ENCODE assay signal across 16 mouse cellular contexts in genomic region chr2:27354610-27355211, GRCm38 (mm10).
DNase-seq lines count a peak whose midpoint lies in the region; ATAC-seq lines count a peak whose summit lies in the region.
"Had no signal": no experiment of that assay in that cellular context is flagged by ENCODE, and none has a peak within 500 bp of the region (broad histone marks: within the 10 kb centered on the region; RNA-seq: fewer than 3 reads in every experiment).

No protein-coding gene starts in this region.

- H3K4me1 ChIP-seq in hindbrain, embryonic 10.5 days (replicated peaks), result peaks cover 58% of the 10 kb centered on the region
- H3K4me1 ChIP-seq in hindbrain, embryonic 16.5 days (ENCODE audit: control insufficient read depth, insufficient read depth, low read depth, low read length), result peaks cover 12% of the 10 kb centered on the region
- peaks cover 13% of the 10 kb centered on the region for H3K4me1 ChIP-seq in brown adipose tissue, adult 24 weeks (ENCODE audit: control insufficient read depth, insufficient read depth, insufficient read length, low read length)
- H3K4me1 ChIP-seq in midbrain, embryonic 16.5 days (ENCODE audit: control insufficient read depth, insufficient read depth, low read length), result peaks cover 18% of the 10 kb centered on the region

- H3K27me3 ChIP-seq in hindbrain, embryonic 10.5 days (ENCODE audit: insufficient read depth, poor library complexity, severe bottlenecking), result no peaks in the 10 kb centered on the region
- no peaks in the 10 kb centered on the region for H3K27me3 ChIP-seq in hindbrain, embryonic 16.5 days (replicated peaks; ENCODE audit: control insufficient read depth, insufficient read depth, low read length)
- no peaks in the 10 kb centered on the region for H3K27me3 ChIP-seq in midbrain, embryonic 16.5 days (ENCODE audit: control insufficient read depth, insufficient read depth, low read depth, low read length)
- H3K27me3 ChIP-seq: intestine, embryonic 15.5 days had no signal

- H3K4me3 ChIP-seq in hindbrain, embryonic 10.5 days, result no peak overlapping the region
- no peak overlapping the region for H3K4me3 ChIP-seq in hindbrain, embryonic 16.5 days (ENCODE audit: low read length)
- no peak overlapping the region for H3K4me3 ChIP-seq in brown adipose tissue, adult 24 weeks (ENCODE audit: insufficient read depth, low read depth, low read length)
- no peak overlapping the region for H3K4me3 ChIP-seq in midbrain, embryonic 16.5 days (ENCODE audit: low read depth, low read length)
- H3K4me3 ChIP-seq: erythroblast, embryonic 14.5 days; gastrocnemius, adult 2 months; intestine, embryonic 15.5 days had no signal

- H3K4me2 ChIP-seq in hindbrain, embryonic 16.5 days (ENCODE audit: low read length), result no peak overlapping the region
- H3K4me2 ChIP-seq in midbrain, embryonic 16.5 days (ENCODE audit: low read length), result no peak overlapping the region
- H3K4me2 ChIP-seq: intestine, embryonic 15.5 days had no signal

- peak overlapping the region; percentile 78 for H3K27ac ChIP-seq in hindbrain, embryonic 10.5 days
- no peak overlapping the region for H3K27ac ChIP-seq in hindbrain, embryonic 16.5 days (ENCODE audit: low read depth, low read length)
- H3K27ac ChIP-seq in brown adipose tissue, adult 24 weeks (replicated peaks; ENCODE audit: low read depth, low read length), result peak overlapping the region; percentile 56; the same call in 1 of the 2 replicates
- H3K27ac ChIP-seq in midbrain, embryonic 16.5 days (ENCODE audit: low read length), result no peak overlapping the region
- H3K27ac ChIP-seq: gastrocnemius, adult 2 months; intestine, embryonic 15.5 days; kidney, postnatal 0 days had no signal

- H3K9me3 ChIP-seq in hindbrain, embryonic 10.5 days, result 0 out of 2 replicates have a peak, but pooled peaks cover 9% of the 10 kb centered on the region
- H3K9me3 ChIP-seq in hindbrain, embryonic 16.5 days (ENCODE audit: control insufficient read depth, low read length), result no peaks in the 10 kb centered on the region
- H3K9me3 ChIP-seq in midbrain, embryonic 16.5 days (replicated peaks; ENCODE audit: control insufficient read depth, low read length, poor library complexity, severe bottlenecking), result 0 out of 2 replicates have a peak, but pooled peaks cover 9% of the 10 kb centered on the region
- H3K9me3 ChIP-seq: intestine, embryonic 15.5 days had no signal

- DNase-seq in hindbrain, embryonic 10.5 days (ENCODE audit: low spot score), result no peak
- DNase-seq in A20 (ENCODE audit: low read depth, low spot score), result peak; percentile 89
- DNase-seq in ovary, postnatal 14 days (ENCODE audit: low spot score), result no peak
- DNase-seq: adrenal gland, postnatal 25 days; cerebellum, postnatal 14 days; forebrain, postnatal 0 days; gastrocnemius, adult 2 months; right cerebral cortex, postnatal 4 days had no signal

- H3K36me3 ChIP-seq in hindbrain, embryonic 10.5 days, result peaks cover 22% of the 10 kb centered on the region
- no peaks in the 10 kb centered on the region for H3K36me3 ChIP-seq in hindbrain, embryonic 16.5 days (ENCODE audit: control insufficient read depth, insufficient read depth, low read length)
- H3K36me3 ChIP-seq in midbrain, embryonic 16.5 days (ENCODE audit: control insufficient read depth, insufficient read depth, low read length), result no peaks in the 10 kb centered on the region
- H3K36me3 ChIP-seq: intestine, embryonic 15.5 days had no signal

- no peak for ATAC-seq in hindbrain, embryonic 16.5 days
- no peak for ATAC-seq in midbrain, embryonic 16.5 days
- no peak for ATAC-seq in megakaryocyte-erythroid progenitor cell, adult 5-6 weeks (replicated peaks; ENCODE audit: low FRiP score, low TSS enrichment, poor library complexity, severe bottlenecking)
- no peak for ATAC-seq in erythroblast, adult 5-6 weeks (replicated peaks; ENCODE audit: low FRiP score, poor library complexity, severe bottlenecking)
- ATAC-seq: forebrain, postnatal 0 days; intestine, embryonic 15.5 days had no signal

- no peak overlapping the region for H3K9ac ChIP-seq in hindbrain, embryonic 16.5 days (ENCODE audit: low read depth, low read length)
- H3K9ac ChIP-seq in midbrain, embryonic 16.5 days (ENCODE audit: low read depth, low read length), result 0 out of 2 replicates have a peak overlapping the region, but pooled peaks have one; percentile 10
- H3K9ac ChIP-seq: forebrain, postnatal 0 days; intestine, embryonic 15.5 days had no signal

- 74% methylated on average over 6 of the region's 6 CpGs for WGBS in hindbrain, embryonic 10.5 days
- 68% methylated on average over 6 of the region's 6 CpGs for WGBS in hindbrain, embryonic 16.5 days
- 78% methylated on average over 6 of the region's 6 CpGs for WGBS in midbrain, embryonic 16.5 days

Comparison
In these comparisons a context has a peak if more than half of its experiments do, and no peak if none do; other contexts are left out.
1. H3K27ac ChIP-seq: peak in hindbrain, embryonic 10.5 days (single experiment) and brown adipose tissue, adult 24 weeks (single experiment); none in hindbrain, embryonic 16.5 days (single experiment) and midbrain, embryonic 16.5 days (single experiment).